Mouse (Mus musculus): ENCODE measurements at regions not wholly inside any gene's neighbourhood (a gene's known extent, or its start where the extent isn't known, plus 50 kb on each side); places are given as distances from the start of the nearest gene placed in this dataset.

- DNase-seq: no peak
These were observed 122.9 kb upstream of the Magi3 start for GRCm38 (mm10) chr3:104343096-104343495.

GRCm38 (mm10) chr3:104342220-104342619 is 122.0 kb upstream of the Magi3 start:
- DNase-seq: no peak

DNA sequence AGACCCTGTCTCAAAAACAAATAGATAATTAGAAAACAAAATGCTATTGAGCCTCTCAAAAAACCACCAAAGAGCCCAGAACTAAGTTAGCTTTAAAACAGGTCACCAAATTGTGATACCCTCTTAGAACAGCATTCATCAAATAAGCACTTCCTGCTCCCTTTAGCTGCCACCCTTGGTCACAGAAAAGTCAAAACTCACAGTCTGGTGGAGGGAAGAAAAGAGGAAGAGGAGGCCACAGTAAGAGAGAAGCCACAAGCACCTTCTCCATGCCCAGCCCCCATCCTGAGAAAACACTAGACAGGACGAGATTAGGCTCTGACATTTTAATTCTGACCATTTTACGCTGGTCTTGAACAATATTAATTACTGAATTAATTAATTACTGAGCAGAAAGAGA is 120.2 kb upstream of the Magi3 start:
- no peak for DNase-seq

GRCm38 (mm10) chr3:104336867-104337266 is 116.7 kb upstream of the Magi3 start:
- DNase-seq: no peak

GRCm38 (mm10) chr3:104336308-104336707 is 116.1 kb upstream of the Magi3 start:
- DNase-seq: no peak

DNA sequence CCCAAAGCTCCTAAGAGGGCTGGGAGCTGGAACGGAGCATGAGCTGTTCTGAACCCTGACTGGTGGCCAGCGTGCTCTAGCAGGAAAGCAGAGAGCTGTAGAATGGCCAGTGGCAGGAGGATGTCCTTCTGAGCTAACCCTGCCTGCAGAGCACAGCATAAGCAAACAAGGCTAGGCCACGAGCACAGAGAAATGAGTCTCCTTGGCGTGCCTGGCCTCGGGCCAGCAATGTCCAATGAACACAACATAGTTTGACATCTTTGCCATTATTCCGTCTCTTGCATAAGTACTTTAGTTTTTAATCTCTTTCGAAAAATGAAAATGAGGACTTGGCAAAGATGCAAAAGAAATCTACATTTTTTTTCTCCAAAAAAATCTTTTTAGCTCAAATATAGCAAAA is 114.6 kb upstream of the Magi3 start:
- no peak for DNase-seq

DNA sequence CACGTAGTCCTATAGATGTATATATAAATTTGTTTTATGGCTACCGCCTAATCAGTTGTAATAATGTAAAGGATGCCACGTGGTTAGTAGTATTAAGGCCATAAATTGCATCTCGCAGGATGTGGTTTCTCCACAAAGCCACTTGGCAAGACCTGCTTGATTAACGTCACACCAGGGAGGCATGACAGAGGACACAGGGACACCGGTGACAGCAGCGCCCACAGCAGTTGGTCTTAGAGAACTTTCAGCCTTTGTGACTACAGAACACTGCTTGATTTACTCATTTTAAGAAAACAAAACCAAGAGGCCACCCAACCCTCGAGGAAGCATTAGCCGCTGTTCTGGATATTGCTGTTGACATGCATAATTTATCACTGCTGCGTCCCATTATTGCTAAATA is 113.2 kb upstream of the Magi3 start:
- DNase-seq: no peak

DNA sequence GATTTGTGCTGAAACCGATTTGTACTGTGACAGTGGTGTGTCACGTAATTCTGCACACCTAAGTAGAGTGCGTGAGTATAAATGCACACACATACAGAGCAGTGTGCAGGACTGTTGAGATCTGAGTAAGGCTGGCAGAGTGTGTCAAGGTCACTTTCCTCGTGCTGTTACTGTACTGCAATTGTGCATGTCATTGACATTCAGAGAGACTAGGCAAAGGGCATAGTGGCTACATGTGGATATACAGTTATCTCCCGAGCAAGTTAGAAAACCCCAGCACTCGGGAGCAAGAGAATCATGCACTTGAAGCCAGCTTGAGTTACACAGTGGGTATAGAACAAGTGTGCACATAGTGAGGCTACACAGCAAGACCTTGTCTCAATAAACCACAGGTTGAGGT is 110.5 kb upstream of the Magi3 start:
- DNase-seq: no peak

DNA sequence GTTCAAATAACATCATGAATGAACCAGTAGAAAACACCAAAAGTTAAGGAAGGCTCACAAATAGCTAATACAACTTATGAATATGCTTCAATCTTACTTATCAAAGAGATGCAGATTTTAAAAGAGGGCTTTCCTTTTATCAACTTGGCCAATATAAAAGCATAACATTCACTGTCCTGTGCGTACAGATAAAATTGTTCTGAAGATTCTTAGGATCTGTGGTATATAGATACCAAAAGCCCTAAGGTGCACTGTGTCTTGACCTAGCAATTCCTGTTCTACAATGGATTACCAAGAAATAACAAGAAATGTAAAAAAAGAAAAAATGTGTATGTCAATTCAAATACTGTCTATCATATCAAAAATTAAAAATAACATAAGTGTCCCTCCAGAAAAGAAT is 107.7 kb upstream of the Magi3 start:
- DNase-seq: no peak

DNA sequence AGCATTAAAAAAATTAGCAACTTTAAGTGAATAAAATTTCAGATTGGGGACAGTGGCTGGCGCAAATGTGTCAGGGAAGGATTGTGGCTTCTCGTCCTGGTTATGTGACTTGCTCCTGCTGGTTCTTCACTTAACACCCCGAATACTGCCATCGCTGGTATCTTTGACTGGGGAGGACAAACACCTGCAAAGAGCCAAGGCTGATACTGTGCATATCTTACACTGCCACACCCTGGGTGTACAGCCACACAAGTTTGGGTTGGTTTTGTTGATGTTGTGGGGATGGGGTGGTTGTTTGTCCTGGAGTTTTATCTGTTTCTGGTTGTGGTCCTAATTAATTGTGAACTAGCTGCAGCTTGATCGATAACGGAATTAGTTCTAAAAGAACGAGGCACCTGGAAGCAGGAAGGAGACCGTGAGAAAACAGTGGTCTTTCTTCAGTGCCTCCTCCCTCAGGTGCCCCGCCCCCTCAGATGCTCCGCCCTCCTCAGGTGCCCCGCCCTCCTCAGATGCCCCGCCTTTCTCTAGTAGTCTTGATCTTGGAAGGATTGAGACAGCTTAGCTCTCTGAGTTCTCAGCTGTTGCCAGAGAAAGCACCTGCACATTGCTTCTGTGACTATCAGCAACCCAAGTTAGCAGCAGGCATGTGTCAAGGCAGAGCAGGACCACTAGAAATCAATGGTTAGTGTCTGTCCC is 107.0 kb upstream of the Magi3 start:
- peak; percentile 67 for DNase-seq

GRCm38 (mm10) chr3:104322591-104322990 is 102.4 kb upstream of the Magi3 start:
- DNase-seq: no peak

DNA sequence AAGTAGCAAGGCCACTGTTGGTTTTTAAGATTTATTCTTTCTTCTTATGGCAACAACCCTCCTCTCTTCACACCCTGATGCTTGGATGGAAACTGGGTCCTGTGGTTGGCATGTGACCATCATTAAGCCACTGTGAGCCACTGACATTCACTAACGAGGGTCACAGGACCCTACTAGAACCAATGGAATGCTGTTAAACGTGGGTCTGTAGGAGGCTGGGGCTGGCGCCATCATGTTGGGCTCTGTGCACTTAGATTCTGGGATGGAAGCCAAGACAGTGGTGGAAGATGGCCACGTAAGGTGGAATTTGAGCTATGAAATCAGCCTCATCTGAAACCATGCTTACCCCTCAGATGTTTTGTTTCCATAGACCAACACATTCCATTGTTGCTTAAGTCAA is 100.2 kb upstream of the Magi3 start:
- no peak for DNase-seq

DNA sequence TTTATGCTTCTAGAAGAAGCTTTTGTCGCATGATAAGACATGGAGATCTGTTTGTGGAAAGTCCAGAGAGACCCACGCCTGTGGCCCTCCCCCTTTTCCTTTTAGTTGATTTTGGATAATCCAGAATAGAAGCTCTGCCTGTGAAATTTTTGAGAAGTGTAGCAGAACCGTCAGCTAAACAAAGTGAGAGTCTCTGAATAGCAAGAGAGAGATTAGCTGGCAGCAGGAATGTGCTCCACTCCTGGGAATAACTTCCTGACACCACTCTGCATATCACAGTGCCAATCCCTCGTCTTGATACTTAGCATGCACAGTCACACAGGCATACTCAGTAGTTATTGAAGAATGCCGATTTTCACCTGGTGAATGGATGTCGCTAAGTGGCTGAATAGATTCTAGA is 99.2 kb upstream of the Magi3 start:
- no peak for DNase-seq

GRCm38 (mm10) chr3:104318911-104319310 is 98.7 kb upstream of the Magi3 start:
- DNase-seq: no peak

- DNase-seq: no peak
These were observed 97.4 kb upstream of the Magi3 start for GRCm38 (mm10) chr3:104317528-104317927.

DNA sequence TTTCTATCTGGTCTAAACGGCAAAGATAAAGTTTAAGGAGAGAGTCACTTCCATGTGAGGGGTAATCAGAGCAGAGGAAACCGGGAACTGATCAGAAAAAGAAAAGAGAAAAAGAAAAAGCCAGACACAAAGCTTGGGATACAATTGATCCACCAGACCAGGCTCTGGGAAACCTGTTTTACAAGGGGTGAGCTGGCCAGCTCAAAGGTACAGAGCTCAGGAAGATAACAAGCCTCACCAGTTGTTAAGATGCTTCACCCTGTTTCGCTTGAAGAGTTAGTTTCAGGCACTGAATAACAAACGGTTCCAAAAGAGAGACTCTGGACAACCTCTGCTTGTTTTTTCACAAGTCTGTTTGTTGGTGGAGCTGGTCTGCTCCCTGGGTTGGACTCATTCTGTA is 92.9 kb upstream of the Magi3 start:
- DNase-seq: no peak

DNA sequence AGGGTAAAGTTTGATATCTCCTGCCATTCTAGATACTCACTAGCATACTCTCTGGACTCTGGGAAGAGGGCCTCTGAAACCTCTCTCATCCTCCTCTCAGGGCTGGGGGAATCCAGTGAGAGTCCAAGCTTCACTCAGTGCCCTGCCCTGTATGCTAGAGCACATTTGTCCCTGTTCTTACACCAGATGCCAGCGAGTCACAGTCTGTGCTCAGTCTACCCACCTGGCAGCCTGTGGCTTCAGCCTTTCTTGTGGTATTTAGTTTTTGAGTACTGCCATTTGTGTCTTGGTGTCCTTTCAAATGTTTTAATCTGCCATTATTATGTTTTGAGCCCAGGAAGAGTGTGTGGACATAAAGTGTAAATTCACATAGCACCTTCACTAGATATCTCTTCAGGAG is 86.8 kb upstream of the Magi3 start:
- DNase-seq: no peak

DNA sequence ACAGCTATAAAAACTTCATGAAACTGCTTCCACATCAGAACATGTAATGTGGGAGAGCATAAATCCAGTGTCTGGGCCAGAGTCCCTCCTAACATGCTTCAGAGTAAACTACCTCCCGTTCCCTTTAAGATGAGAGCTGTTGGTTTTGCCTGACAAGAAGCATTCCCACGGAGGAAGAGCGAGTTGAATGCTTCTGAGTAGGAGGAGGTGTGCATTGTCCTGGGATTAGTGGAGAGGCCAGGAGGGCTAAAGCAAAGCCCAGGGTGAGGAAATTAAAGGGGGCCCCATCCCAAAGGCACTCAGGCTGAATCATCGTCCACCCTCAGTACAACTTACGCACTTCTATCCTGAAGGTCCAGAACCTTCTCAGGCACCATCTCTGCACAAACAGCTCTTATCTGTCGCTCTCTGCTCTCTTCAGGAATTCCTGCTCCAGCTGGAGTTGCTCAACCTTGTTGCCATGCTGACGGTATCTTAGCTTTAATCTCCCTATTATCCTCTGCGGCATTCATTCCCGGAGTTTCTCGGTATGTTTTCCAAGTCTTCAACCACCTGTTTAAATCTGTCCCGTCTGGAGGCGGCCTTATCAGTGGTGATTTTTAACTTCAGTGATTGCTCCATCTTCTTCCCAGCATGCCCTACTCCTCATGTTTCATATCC is 85.9 kb upstream of the Magi3 start:
- no peak for DNase-seq

DNA sequence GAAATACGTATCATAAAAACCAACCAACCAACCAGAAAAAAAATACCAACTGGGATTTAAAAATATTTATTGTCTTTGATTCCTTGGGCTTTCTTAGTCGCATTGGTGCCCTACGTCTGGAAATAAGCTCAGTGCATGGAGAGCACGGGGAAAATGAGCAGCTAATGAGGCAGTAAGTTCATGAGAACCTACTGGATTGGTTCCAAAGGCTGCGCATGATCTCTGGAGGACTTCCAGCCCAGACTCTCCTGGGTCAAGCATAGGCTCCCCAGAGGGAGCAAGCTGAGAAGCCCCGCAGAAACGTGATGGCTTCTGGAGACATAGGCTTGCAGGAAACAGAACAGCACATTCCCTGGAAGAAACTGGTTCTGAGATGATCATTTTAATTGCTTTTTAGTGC is 83.4 kb upstream of the Magi3 start:
- DNase-seq: no peak

GRCm38 (mm10) chr3:104300201-104300600 is 80.0 kb upstream of the Magi3 start:
- DNase-seq: no peak

GRCm38 (mm10) chr3:104298878-104299277 is 78.7 kb upstream of the Magi3 start:
- no peak for DNase-seq

DNA sequence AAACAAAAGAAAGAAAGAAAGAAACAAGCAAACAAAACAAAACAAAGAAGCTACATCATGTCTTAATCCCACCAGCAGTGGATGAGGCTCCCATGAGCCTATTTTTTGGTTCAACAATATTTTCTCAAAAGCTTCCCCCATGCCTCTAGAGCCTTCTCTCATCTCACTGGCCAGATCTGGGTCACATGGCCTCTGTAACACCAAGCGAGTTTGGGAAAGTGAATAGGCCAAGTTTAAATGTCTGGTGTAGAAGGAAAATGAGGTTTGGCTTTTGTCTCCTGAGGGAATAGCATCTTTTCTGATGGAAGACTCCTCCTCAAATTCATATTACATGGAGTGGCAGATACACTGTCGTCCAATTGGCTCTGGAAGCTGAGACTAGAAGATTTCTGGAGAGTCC is 78.2 kb upstream of the Magi3 start:
- DNase-seq: no peak

- DNase-seq: no peak
These were observed 76.9 kb upstream of the Magi3 start for GRCm38 (mm10) chr3:104297112-104297511.

- DNase-seq: no peak
These were observed 75.7 kb upstream of the Magi3 start for GRCm38 (mm10) chr3:104295856-104296255.

Data from liver (tissue).